Comparison of ENCODE assay signal across 1 mouse cellular context in genomic region chr19:11492671-11493070, GRCm38 (mm10).
TF ChIP-seq lines count a peak whose summit lies in the region.

No protein-coding gene starts in this region.

TF ChIP-seq in CH12.LX, 34 proteins besides CTCF, POLR2A, EP300 and RAD21:
- TF ChIP-seq CHD1 (IDR thresholded peaks at IDR 0.05; ENCODE audit: low read depth, low read length) (no peak), KAT2A (IDR thresholded peaks at IDR 0.05; ENCODE audit: insufficient replicate concordance, low read length) (no peak), E2F4 (IDR thresholded peaks at IDR 0.05; ENCODE audit: insufficient replicate concordance, low read depth, low read length) (no peak), IRF4 (IDR thresholded peaks at IDR 0.05; ENCODE audit: low read depth, low read length) (no peak), MAZ (IDR thresholded peaks at IDR 0.05; ENCODE audit: low read depth, low read length) (no peak), GABPA (IDR thresholded peaks at IDR 0.05; ENCODE audit: insufficient replicate concordance, low read depth, low read length) (no peak), TBP (conservative IDR thresholded peaks at IDR 0.05; ENCODE audit: low read depth, low read length) (no peak), NRF1 (IDR thresholded peaks at IDR 0.05; ENCODE audit: low read depth, low read length) (no peak), TCF12 (IDR thresholded peaks at IDR 0.05; ENCODE audit: low read depth, low read length) (no peak)
